Mouse (Mus musculus) hindbrain, embryonic 16.5 days (tissue): Measurements from ENCODE around the gene Sbf2. TPM values are rescaled to one million over a fixed set of nuclear protein-coding genes. Genes with fewer than 3 reads are reported as not detected.

Experiments used
- ATAC-seq: fragments of 200-750 bp; cut with Nextera tagmentation; 2 replicates; pipeline ENCODE4 v1.8.0; 2017; ENCODE audit warnings: moderate TSS enrichment, moderate library complexity
- H3K27ac ChIP-seq: fragments of 300-500 bp; sonication (generic); 2 replicates; pipeline ENCODE4 v1.5.1; 2014; ENCODE audit warnings: low read depth, mild to moderate bottlenecking, control low read depth, low read length, moderate library complexity
- H3K27me3 ChIP-seq: fragments of 300-500 bp; sonication (generic); replicated peaks from 2 replicates; pipeline ENCODE4 v1.6.1; 2014; ENCODE audit warnings: low read length; ENCODE audit not compliant: control insufficient read depth, insufficient read depth
- H3K36me3 ChIP-seq: fragments of 300-500 bp; sonication (generic); 2 replicates; pipeline ENCODE4 v1.6.1; 2014; ENCODE audit warnings: mild to moderate bottlenecking, low read length, moderate library complexity, mixed read lengths; ENCODE audit not compliant: control insufficient read depth, insufficient read depth
- H3K4me1 ChIP-seq: fragments of 300-500 bp; sonication (generic); 2 replicates; pipeline ENCODE4 v1.6.1; 2014; ENCODE audit warnings: low read depth, low read length; ENCODE audit not compliant: control insufficient read depth, insufficient read depth
- H3K4me2 ChIP-seq: fragments of 300-500 bp; sonication (generic); 2 replicates; pipeline ENCODE4 v1.6.1; 2014; ENCODE audit warnings: mild to moderate bottlenecking, low read length, control low read depth, moderate library complexity
- H3K4me3 ChIP-seq: fragments of 300-500 bp; sonication (generic); 2 replicates; pipeline ENCODE4 v1.5.1; 2014; ENCODE audit warnings: mild to moderate bottlenecking, low read length, control low read depth, moderate library complexity
- H3K9ac ChIP-seq: fragments of 300-500 bp; sonication (generic); 2 replicates; pipeline ENCODE4 v1.6.1; 2014; ENCODE audit warnings: low read depth, mild to moderate bottlenecking, control low read depth, low read length, moderate library complexity
- H3K9me3 ChIP-seq: fragments of 300-500 bp; sonication (generic); 2 replicates; pipeline ENCODE4 v1.6.1; 2014; ENCODE audit warnings: mild to moderate bottlenecking, low read length, moderate library complexity; ENCODE audit not compliant: control insufficient read depth
- WGBS: fragments of 180-500 bp; shearing (Covaris S2); extraction: QIAGEN DNeasy Blood & Tissue Kit; methylation state at CpG from one replicate; pipeline ENCODE4 v1.1.7; 2014; 5-methylcytosine and 5-hydroxymethylcytosine counted together
- polyA plus RNA-seq: library from polyadenylated mRNA; unstranded; fragments of >200 nt; fragmentation: Nextera tagmentation; extraction: Ambion mirVana; gene quantifications from 2 replicates; pipeline ENCODE4 v1.2.1, GENCODE M21; 2015

Gene Sbf2
- polyA plus RNA-seq = 51.8 and 52.9 TPM in 2 replicates

GRCm38 (mm10) chr7:110614133-110615063 is at the start of gene Sbf2:
TSS of gene Sbf2 (minus strand) at chr7:110614922.
- WGBS = under 1% methylated on average over 81 of the region's 127 CpGs
- ATAC-seq = peak; percentile 90

GRCm38 (mm10) chr7:110658378-110658928 is 43.7 kb upstream of the Sbf2 start:
- 71% methylated on average over 3 of the region's 3 CpGs for WGBS
- H3K27me3 ChIP-seq = no peaks in the 10 kb centered on the region
- no peak overlapping the region for H3K9ac ChIP-seq
- H3K27ac ChIP-seq = no peak overlapping the region
- no peaks in the 10 kb centered on the region for H3K36me3 ChIP-seq
- H3K4me3 ChIP-seq = no peak overlapping the region
- H3K4me2 ChIP-seq = no peak overlapping the region
- no peaks in the 10 kb centered on the region for H3K9me3 ChIP-seq
- no peaks in the 10 kb centered on the region for H3K4me1 ChIP-seq
- no peak for ATAC-seq

More at GRCm38 (mm10) chr7:110614133-110615063, at the start of gene Sbf2:
- Histone ChIP-seq H3K9me3 (no peaks in the 10 kb centered on the region), H3K27me3 (no peaks in the 10 kb centered on the region; the same call in 1 of the 2 replicates), H3K4me1 (peaks cover 15% of the 10 kb centered on the region), H3K9ac (peak within 1 kb of the TSS; percentile 99), H3K27ac (peak within 1 kb of the TSS; percentile 99), H3K36me3 (no peaks in the 10 kb centered on the region), H3K4me3 (peak within 1 kb of the TSS; percentile 95), H3K4me2 (peak within 1 kb of the TSS; percentile 93)

GRCm38 (mm10) chr7:110655966-110656365 is 41.2 kb upstream of the Sbf2 start:
- no peak overlapping the region for H3K4me3 ChIP-seq
- 63% methylated on average over 6 of the region's 6 CpGs for WGBS
- ATAC-seq = no peak

GRCm38 (mm10) chr7:110655230-110655629 is 40.5 kb upstream of the Sbf2 start:
- Histone ChIP-seq H3K9me3 (no peaks in the 10 kb centered on the region), H3K4me3 (no peak overlapping the region), H3K36me3 (no peaks in the 10 kb centered on the region), H3K4me2 (no peak overlapping the region), H3K27ac (no peak overlapping the region), H3K4me1 (no peaks in the 10 kb centered on the region), H3K9ac (no peak overlapping the region), H3K27me3 (no peaks in the 10 kb centered on the region)
- ATAC-seq = no peak
- WGBS = 81% methylated on average over 3 of the region's 3 CpGs

More at GRCm38 (mm10) chr7:110655966-110656365, 41.2 kb upstream of the Sbf2 start:
- H3K36me3 ChIP-seq = no peaks in the 10 kb centered on the region
- no peak overlapping the region for H3K4me2 ChIP-seq
- H3K4me1 ChIP-seq = no peaks in the 10 kb centered on the region
- no peak overlapping the region for H3K27ac ChIP-seq
- no peaks in the 10 kb centered on the region for H3K27me3 ChIP-seq
- no peak overlapping the region for H3K9ac ChIP-seq
- H3K9me3 ChIP-seq = no peaks in the 10 kb centered on the region

- no peak overlapping the region for H3K4me2 ChIP-seq
- H3K4me3 ChIP-seq = no peak overlapping the region
- no peaks in the 10 kb centered on the region for H3K9me3 ChIP-seq
- H3K27ac ChIP-seq = no peak overlapping the region
- no peak for ATAC-seq
- no peaks in the 10 kb centered on the region; the same call in 1 of the 2 replicates for H3K27me3 ChIP-seq
- no peaks in the 10 kb centered on the region for H3K36me3 ChIP-seq
- H3K4me1 ChIP-seq = no peaks in the 10 kb centered on the region
- WGBS = 82% methylated on average over 6 of the region's 6 CpGs
- H3K9ac ChIP-seq = no peak overlapping the region
Observed at GRCm38 (mm10) chr7:110651091-110651490, 36.4 kb upstream of the Sbf2 start.

- Histone ChIP-seq H3K9me3 (no peaks in the 10 kb centered on the region), H3K4me2 (no peak overlapping the region), H3K36me3 (no peaks in the 10 kb centered on the region), H3K27ac (no peak overlapping the region), H3K4me1 (no peaks in the 10 kb centered on the region), H3K4me3 (no peak overlapping the region), H3K9ac (no peak overlapping the region), H3K27me3 (no peaks in the 10 kb centered on the region; the same call in 1 of the 2 replicates)
- no peak for ATAC-seq
- WGBS = 90% methylated on average over 4 of the region's 4 CpGs
Observed at GRCm38 (mm10) chr7:110650491-110650890, 35.8 kb upstream of the Sbf2 start.

- Histone ChIP-seq H3K27ac (no peak overlapping the region), H3K27me3 (no peaks in the 10 kb centered on the region; the same call in 1 of the 2 replicates), H3K36me3 (no peaks in the 10 kb centered on the region), H3K4me3 (no peak overlapping the region), H3K9me3 (no peaks in the 10 kb centered on the region), H3K9ac (no peak overlapping the region), H3K4me2 (no peak overlapping the region), H3K4me1 (no peaks in the 10 kb centered on the region)
- WGBS = 85% methylated on average over 6 of the region's 6 CpGs
- ATAC-seq = no peak
Observed at GRCm38 (mm10) chr7:110649133-110649987, 34.6 kb upstream of the Sbf2 start.

GRCm38 (mm10) chr7:110648455-110649085 is 33.8 kb upstream of the Sbf2 start:
- ATAC-seq = no peak
- Histone ChIP-seq H3K4me1 (no peaks in the 10 kb centered on the region), H3K36me3 (no peaks in the 10 kb centered on the region), H3K9ac (no peak overlapping the region; the same call in 1 of the 2 replicates), H3K27ac (no peak overlapping the region), H3K9me3 (no peaks in the 10 kb centered on the region), H3K4me2 (no peak overlapping the region), H3K27me3 (no peaks in the 10 kb centered on the region; the same call in 1 of the 2 replicates), H3K4me3 (no peak overlapping the region)
- WGBS = 85% methylated on average over 13 of the region's 13 CpGs
